Mouse (Mus musculus): ENCODE measurements at regions not wholly inside any gene's neighbourhood (a gene's known extent, or its start where the extent isn't known, plus 50 kb on each side); places are given as distances from the start of the nearest gene placed in this dataset.
A peak's percentile ranks its signal among the peaks of the same experiment; 100 is the strongest.

- DNase-seq (ENCODE audit: low read depth, low spot score), result peak; percentile 29
These were observed 149.7 kb downstream of the Etv1 start for GRCm38 (mm10) chr12:38928786-38929351.

- no peak for DNase-seq (ENCODE audit: low read depth, low spot score)
These were observed 150.5 kb downstream of the Etv1 start for GRCm38 (mm10) chr12:38929644-38930043.

- DNase-seq (ENCODE audit: low read depth, low spot score), result peak; percentile 47
These were observed 152.6 kb downstream of the Etv1 start for GRCm38 (mm10) chr12:38931769-38932168.

GRCm38 (mm10) chr12:38959605-38960004, 180.4 kb downstream of the Etv1 start:
- DNase-seq (ENCODE audit: low read depth, low spot score), result no peak

- no peak for DNase-seq (ENCODE audit: low read depth, low spot score)
These were observed 183.1 kb downstream of the Etv1 start for GRCm38 (mm10) chr12:38962302-38962701.

GRCm38 (mm10) chr12:38970347-38970746, 191.2 kb downstream of the Etv1 start:
- no peak for DNase-seq (ENCODE audit: low read depth, low spot score)

- DNase-seq (ENCODE audit: low read depth, low spot score), result no peak
These were observed 193.0 kb downstream of the Etv1 start for GRCm38 (mm10) chr12:38972205-38972604.

- DNase-seq (ENCODE audit: low read depth, low spot score), result no peak
These were observed 196.3 kb downstream of the Etv1 start for GRCm38 (mm10) chr12:38975508-38975907.

- peak; percentile 2 for DNase-seq (ENCODE audit: low read depth, low spot score)
These were observed 203.2 kb downstream of the Etv1 start for GRCm38 (mm10) chr12:38982423-38982822.

GRCm38 (mm10) chr12:38985909-38986308, 206.7 kb downstream of the Etv1 start:
- no peak for DNase-seq (ENCODE audit: low read depth, low spot score)

- DNase-seq (ENCODE audit: low read depth, low spot score), result no peak
These were observed 207.2 kb downstream of the Etv1 start for GRCm38 (mm10) chr12:38986346-38986745.

GRCm38 (mm10) chr12:38987277-38987676, 208.1 kb downstream of the Etv1 start:
- no peak for DNase-seq (ENCODE audit: low read depth, low spot score)

GRCm38 (mm10) chr12:38987819-38988218, 208.6 kb downstream of the Etv1 start:
- no peak for DNase-seq (ENCODE audit: low read depth, low spot score)

GRCm38 (mm10) chr12:39027179-39027578, 248.0 kb downstream of the Etv1 start:
- DNase-seq (ENCODE audit: low read depth, low spot score), result no peak

GRCm38 (mm10) chr12:39027948-39028347, 248.8 kb downstream of the Etv1 start:
- DNase-seq (ENCODE audit: low read depth, low spot score), result no peak

GRCm38 (mm10) chr12:39033982-39034381, 254.8 kb downstream of the Etv1 start:
- no peak for DNase-seq (ENCODE audit: low read depth, low spot score)

- no peak for DNase-seq (ENCODE audit: low read depth, low spot score)
These were observed 257.4 kb downstream of the Etv1 start for GRCm38 (mm10) chr12:39036466-39037037.

- no peak for DNase-seq (ENCODE audit: low read depth, low spot score)
These were observed 258.9 kb downstream of the Etv1 start for GRCm38 (mm10) chr12:39038077-39038476.

GRCm38 (mm10) chr12:39038656-39039055, 259.5 kb downstream of the Etv1 start:
- DNase-seq (ENCODE audit: low read depth, low spot score), result no peak

- no peak for DNase-seq (ENCODE audit: low read depth, low spot score)
These were observed 267.9 kb downstream of the Etv1 start for GRCm38 (mm10) chr12:39047126-39047525.

GRCm38 (mm10) chr12:39048441-39048840, 269.3 kb downstream of the Etv1 start:
- no peak for DNase-seq (ENCODE audit: low read depth, low spot score)

GRCm38 (mm10) chr12:39048958-39049357, 269.8 kb downstream of the Etv1 start:
- DNase-seq (ENCODE audit: low read depth, low spot score), result no peak

GRCm38 (mm10) chr12:39070331-39071045, 291.3 kb downstream of the Etv1 start:
- DNase-seq (ENCODE audit: low read depth, low spot score), result no peak

Data from telencephalon, adult 2 months (tissue).